Mouse (Mus musculus) lung, adult 2 months (tissue): ENCODE data around the gene Kcnab2.

Experiments used
- CTCF ChIP-seq: fragments of 200-500 bp; IDR thresholded peaks from 2 replicates; pipeline ENCODE4 v1.5.1; 2011; ENCODE audit warnings: mild to moderate bottlenecking, low read length, control low read depth; ENCODE audit not compliant: insufficient read depth
- POLR2A ChIP-seq: fragments of 200-500 bp; IDR thresholded peaks from 2 replicates; pipeline ENCODE4 v1.6.1; 2011; ENCODE audit warnings: low read depth, mild to moderate bottlenecking, control low read depth, low read length, borderline replicate concordance; ENCODE audit errors: extremely low read depth

DNA sequence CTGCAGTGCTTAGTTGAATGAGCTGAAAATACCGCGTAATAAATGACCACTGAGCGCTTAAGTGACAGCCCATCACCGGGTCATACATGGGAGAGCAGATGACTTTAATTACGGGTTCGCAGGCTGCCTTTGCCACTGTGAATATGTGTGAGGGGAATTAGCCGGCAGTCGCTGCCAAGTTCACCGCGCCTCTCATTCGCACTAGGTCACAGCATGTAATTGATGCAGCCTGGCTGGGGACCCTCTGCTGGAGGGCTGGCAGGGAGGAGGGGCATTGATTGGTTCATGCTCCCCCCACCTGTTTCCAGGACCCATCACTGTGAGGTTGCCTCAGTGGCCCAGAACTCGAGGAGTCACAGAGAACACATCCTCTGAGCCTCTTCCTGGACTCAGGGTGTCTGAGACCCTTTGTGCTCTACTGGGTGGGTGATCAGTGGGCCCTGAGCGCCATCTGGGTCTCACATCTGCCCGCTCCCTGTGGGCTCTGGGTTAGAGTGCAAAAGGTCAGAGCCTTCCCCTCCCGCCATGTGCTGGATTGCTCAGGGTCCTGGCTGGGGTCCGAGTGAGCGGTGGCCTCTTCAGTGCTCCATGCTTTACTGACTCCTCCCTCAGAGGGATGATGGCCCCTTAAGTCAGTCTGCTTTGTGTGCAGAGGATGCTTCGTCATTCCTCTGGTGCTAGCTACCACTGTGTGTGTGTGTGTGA lies 34.7 kb upstream of the Kcnab2 start:
- TF ChIP-seq POLR2A (no peak), CTCF (no peak)
